Mouse (Mus musculus): Measurements from ENCODE around the gene Tek.
"Not testable (repeated sequence)": the region's sequence is repeated elsewhere in the genome, so short reads cannot be mapped to it uniquely, and the experiment has no call there.

The Tek gene

DNA sequence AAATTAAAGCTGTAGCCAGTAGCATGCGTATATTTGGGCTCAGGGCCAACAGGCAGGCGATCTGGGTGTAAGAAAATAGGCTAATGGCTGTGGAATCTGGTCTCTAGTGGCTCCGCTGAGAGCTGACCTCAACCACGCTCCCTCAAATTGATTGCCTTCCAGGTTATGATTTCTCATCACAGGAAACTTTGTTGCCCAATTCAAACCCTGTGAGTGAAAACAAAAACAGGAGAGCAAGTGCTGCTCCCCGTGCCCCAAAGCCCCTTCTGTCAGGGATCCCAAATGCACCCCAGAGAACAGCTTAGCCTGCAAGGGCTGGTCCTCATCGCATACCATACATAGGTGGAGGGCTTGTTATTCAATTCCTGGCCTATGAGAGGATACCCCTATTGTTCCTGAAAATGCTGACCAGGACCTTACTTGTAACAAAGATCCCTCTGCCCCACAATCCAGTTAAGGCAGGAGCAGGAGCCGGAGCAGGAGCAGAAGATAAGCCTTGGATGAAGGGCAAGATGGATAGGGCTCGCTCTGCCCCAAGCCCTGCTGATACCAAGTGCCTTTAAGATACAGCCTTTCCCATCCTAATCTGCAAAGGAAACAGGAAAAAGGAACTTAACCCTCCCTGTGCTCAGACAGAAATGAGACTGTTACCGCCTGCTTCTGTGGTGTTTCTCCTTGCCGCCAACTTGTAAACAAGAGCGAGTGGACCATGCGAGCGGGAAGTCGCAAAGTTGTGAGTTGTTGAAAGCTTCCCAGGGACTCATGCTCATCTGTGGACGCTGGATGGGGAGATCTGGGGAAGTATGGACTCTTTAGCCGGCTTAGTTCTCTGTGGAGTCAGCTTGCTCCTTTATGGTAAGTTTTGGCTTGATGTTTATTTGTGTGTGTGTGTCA lies at the start of gene Tek:
Gene Tek, plus strand, starts transcription at position 452 of the 894 bp plus-strand sequence.
- DNase-seq (ENCODE audit: low spot score): peak; percentile 22

DNA sequence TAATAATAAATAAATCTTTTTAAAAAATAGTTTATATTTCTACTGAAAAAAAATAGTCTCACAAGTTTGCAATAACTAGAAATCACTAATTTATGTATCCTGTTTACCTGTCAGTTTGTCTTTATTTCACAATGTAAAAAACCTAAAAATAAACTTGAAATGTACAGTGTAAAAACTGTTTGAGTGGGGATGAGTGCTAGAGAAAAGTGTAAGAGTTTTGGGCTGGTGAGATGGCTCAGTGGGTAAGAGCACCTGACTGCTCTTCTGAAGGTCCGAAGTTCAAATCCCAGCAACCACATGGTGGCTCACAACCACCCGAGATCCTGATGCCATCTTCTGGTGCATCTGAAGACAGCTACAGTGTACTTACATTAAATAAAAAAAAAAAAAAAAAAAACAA lies 49.3 kb upstream of the Tek start:
- DNase-seq (ENCODE audit: low spot score): not testable (repeated sequence)

DNA sequence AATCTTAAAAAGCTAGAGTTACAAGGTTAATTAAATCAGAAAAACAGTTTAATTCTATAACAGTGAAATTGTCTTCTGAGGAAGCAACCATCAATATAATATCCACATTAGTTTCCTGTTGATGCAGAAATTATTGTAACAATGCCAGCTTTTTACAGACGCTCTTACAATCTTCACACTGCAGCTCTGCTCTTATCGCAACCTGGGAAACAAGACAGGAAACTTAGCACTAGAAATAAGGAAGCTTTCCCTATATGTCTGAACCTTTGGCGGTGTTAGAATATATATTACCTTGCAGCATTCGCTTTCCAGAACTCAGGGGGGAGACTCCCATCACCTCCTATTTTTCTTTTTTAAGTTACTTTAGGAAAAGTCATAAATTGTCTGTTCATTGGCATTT lies 48.0 kb upstream of the Tek start:
- no peak for DNase-seq (ENCODE audit: low spot score)

DNA sequence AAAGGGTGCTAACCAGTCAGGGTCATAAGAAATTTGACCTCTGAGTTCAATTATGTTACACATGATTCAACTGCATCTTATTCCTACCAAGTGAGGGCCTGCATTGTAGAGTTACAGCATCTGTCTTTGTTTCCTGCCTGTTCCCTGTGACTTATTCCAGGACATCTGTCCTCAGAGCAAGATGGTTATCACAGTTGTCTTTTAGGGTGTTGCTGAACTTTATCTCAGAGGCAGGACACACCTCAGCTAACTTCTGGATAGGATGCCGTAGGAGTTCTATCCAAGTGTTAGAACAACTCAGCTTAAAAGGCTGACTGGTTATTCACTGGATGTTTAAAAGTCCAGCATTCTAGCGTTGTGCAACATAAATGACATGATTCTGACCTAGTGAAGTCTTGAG lies 46.9 kb upstream of the Tek start:
- DNase-seq (ENCODE audit: low spot score): no peak

DNA sequence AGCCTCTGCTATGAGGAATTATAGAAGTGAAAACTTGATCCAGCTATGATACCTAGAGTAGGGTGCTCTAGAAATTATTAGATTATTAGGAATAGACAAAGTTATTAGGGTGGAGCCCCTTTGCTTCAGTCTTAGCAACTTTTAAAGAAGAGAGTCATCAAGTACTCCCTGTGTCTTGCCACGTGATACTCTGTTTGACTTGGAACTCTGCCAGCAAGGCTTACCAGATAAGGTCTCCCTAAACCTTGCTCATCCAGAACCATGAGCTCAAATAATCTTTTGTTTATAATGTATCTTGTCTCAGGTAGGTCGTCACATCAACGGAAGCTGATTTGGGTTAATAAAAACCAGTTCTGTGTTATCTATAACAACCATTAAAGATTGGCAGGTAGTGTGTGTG lies 42.7 kb upstream of the Tek start:
- DNase-seq (ENCODE audit: low spot score): no peak

DNA sequence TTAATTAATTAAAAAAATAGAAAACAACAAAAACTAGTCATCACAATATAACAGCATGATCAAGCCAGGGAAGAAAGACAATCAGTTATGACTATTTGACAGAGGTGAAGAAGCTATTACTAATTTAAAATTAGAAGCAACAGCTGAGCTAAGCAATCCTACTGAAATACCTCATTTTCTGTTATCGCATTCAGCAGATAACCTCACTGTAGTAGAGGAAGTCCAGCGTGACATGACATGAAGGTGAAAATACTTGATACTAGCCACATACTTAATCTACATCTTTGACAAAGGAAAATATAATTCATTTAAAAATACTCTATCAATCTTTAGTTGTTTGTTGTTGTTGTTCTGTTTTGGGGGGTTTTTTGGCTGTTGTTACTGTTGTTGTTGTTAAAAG lies 28.1 kb upstream of the Tek start:
- no peak for DNase-seq (ENCODE audit: low spot score)

DNA sequence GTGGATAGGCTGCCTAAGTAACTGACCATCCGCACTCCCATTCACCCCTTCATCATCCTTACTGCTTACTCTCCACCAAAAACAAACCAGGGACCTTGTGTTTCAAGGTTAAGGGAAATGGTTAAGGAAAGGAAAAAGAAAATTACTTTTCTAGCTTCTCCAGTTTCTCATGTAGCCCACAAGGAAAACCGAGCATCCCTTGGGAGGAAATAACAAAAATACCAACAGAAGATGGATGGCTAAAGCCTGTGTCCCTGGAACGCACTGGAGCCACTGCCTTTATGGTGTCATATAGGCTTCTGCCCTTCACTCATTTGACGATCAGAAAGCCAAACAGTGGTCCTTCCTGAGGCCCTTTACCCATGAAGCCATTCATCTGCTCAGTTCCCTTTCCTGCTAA lies 27.7 kb upstream of the Tek start:
- no peak for DNase-seq (ENCODE audit: low spot score)

DNA sequence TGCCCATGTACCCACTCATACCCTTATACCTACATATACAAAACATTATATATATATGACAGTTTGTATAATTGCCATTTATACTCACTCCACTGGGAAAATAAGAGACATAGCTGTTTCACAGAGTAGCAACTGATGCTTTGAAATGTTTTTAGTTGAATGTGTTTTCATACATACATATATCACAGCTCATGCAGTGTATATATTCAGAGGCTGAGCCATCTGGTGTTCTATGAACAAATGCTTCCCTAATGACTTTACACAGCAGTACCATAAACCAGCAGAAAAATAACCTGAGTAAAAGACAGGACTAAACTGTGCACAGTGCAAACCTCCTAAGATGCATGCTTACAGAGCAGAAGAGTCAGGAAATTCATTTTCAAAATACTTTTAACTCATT lies 25.3 kb upstream of the Tek start:
- no peak for DNase-seq (ENCODE audit: low spot score)

DNA sequence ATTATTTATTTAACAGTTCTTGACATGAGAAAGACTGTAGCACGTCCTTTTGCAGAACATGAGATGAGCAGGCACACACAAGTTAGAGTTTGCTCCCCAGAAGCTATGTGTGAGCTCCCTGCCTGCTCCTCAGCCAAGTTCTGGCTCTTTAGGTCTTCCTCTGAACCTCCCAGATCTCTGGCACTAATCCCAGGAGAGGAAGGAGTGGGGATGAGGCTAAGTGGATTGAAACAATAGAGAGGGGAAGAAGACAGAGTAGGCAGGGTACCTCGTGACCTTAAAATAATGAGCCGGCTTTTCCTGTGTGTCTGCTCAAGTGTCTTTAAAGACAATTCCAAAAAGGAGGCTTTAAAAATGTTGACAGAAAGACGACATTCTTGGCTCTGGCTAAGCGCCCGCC lies 23.9 kb upstream of the Tek start:
- DNase-seq (ENCODE audit: low spot score): no peak

DNA sequence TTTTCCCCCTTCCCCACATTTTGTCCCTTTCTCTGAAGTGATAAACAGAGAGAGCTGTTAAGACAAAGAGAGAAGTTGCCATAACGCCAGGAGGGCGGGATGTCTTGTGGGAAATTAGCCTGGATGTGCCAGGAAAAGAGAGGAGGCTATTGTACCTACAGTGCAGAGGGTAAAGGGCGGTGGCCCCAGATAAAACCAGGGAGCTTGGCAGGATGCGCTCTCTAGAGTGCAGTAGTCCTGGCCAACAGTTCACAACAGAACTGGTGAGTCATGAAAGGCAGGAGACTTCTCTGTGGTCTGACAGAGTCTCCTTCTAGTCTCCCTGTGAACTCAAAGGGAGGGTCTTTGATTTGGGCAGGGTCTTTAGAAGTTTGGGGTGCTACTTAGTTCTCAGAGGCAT lies 13.3 kb upstream of the Tek start:
- DNase-seq (ENCODE audit: low spot score): no peak

DNA sequence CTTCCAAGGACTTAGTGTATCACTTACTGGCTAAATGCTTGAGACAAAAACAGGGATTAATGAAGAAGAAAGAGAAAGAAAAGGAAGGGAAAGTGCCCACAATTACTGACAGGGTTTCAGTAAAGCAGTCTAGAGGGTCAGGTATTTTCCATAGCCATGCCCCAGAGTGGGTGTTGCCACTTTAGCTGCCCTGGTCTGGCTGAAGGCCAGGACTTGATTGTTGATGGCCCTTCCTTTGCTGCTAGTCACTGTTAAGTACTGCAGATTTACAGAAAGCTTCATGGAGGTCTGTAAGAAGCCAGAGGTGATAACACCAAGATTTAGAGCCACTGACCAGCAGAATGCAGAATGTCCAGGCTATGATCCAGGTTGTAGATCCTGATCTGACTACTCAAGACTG lies 6.4 kb upstream of the Tek start:
- DNase-seq (ENCODE audit: low spot score): no peak

DNA sequence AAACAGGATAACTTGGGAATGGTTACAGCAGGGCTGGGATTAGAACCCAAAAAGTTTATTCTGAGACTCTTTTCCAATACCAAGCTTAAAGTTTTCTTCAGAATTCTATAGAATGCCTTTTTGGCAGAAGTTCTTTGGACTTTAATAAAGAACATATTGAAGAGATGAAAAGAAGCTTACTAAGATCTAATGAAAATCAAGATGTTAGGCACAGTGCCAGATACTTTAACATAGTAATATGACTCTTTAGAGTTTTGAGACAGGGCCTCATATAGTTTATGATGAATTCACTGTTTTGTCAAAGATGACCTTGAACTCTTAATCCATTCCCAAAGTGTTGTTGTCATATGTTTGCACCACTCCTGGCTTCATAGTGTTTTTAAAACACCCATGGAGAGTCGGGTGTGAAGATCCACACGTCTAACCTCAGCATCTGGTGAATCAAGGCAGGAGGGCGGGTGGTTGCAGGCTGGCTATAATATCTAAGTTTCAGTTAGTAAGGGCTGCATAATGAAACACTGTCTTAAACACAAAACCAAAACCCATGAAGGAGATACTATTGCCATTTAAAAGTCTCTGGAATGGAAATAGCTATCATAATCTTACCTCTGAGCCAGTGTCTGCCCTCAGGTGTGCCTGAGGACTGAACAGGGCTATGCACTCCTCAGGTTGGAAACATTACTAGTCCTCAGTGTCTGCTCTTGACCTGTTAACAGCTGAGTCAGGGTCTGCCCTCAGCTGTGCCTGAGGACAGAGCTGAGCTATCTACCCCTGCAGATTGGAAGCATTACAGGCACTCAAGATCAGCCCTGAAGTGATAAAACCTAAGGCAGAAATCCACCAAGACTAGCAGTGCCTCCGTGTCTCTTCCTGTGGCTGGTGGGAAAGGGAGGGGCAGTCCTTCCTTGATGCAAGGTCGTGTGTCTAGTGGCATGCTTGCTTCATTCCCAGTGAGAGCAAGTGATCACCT lies 1.5 kb upstream of the Tek start:
- no peak for DNase-seq (ENCODE audit: low spot score)

DNA sequence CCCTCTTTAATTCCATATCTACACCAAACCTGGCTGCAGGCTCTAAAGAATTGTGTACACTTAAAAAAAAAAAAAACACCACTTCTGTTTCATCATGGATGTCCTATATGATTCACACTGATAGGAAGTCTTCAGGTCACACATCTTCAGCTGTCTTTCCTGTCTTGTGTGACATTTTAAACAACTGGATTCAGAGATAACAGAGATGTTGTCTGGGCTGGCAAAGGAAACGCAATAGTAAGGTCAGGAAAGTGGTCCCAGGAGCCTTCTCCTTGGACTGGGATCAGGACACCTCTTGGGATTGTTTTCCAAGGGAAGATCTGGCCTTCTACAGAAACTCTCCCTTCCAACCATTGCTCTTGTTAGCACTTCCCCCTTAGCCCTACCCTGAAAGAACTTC lies 2.7 kb downstream of the Tek start:
- no peak for DNase-seq (ENCODE audit: low spot score)

DNA sequence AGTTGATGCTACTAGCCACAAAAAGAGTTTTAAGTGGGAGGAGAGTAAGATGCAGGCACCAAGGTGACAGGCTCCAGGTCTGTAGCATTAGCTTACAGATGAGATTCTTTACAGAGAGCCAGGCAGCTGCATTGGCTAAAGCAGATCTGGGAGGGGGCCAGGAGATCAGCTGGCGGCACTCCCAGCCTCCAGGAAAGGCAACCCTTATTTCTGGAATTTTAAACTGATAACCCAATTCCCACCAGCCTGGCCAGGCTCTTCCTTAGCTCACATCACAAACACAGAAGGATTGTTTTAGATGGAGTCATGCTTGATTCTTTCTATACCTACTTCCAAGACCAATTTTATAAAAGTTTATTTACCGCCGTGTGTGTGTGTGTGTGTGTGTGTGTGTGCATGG lies 6.7 kb downstream of the Tek start:
- peak; percentile 13 for DNase-seq (ENCODE audit: low spot score)

DNA sequence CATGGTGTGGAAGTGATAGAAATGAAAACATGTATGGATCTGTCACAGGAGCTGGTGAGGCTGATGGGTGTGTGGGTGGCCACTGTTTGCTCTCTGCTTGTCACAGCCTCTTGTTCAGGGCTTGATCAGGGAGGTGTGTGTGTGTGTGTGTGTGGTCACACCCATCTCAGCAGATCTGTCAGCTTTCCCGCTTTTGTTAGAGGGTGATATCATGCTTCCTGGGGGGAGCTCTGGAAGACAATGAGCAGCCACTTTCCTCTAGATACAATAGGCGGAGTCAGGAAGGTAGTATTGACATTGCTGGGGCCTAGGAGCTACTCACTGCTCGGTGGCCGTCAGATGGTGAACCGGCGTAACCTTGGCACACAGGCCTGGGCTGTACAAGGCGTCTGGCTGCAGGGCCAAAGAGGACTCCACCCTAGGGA lies 7.3 kb downstream of the Tek start:
- DNase-seq (ENCODE audit: low spot score): peak; percentile 17

DNA sequence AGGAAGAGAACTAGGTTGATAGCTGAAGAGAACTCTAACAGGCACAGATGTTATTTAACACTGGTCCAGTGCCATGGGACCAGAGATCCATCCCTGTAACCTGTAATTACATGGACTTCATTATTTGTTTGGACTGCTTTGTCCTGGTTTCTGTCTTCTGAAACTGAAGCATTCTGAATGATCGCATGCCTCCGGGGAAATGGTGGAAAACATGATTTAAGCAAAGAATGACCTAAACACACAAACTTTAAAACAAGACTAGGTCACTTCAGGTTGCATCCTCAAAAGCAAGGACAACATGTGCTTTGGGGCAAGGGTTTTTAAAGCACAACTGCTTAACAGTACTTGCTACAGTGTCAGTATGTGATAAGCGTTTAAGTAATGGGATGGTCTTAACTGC lies 8.2 kb downstream of the Tek start:
- no peak for DNase-seq (ENCODE audit: low spot score)

DNA sequence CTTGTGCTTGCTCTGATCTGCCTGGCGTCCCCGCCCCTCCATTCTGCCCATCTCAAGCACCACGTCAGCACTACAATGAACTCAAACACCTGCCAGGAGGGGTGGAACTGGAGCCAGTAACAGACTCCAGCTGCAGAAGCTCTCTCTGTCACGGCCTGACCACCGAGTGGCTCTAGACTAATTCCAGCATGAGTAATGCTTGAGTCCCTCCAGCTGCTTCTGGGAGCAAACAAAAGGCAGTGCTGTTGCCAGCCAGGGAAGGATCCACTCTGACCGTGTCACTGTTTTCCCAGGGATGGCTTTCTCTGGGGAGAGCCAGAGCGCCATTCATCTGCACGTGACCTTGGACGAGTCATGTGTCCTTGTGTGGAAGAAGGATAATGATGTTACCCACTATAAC lies 13.4 kb downstream of the Tek start:
- peak; percentile 62 for DNase-seq (ENCODE audit: low spot score)

DNA sequence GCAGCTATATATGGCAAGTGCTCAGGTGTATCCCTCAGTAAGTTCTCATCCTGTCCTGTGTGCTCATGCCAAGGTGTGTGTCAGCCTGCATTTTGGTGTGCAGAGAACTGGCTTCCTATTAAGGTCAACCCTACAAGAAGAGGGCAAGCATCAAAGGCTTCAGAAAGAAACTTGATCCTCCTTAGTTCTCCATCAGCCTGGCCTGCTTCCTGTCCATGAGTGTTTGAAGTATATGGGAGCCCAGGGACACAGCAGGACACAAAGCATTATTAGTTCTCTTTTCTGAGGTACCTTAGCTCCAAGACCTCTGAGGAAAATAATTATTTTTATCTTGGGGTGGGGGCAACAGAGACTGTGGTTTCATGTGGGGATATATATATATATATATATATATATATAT lies 26.1 kb downstream of the Tek start:
- DNase-seq (ENCODE audit: low spot score): no peak

DNA sequence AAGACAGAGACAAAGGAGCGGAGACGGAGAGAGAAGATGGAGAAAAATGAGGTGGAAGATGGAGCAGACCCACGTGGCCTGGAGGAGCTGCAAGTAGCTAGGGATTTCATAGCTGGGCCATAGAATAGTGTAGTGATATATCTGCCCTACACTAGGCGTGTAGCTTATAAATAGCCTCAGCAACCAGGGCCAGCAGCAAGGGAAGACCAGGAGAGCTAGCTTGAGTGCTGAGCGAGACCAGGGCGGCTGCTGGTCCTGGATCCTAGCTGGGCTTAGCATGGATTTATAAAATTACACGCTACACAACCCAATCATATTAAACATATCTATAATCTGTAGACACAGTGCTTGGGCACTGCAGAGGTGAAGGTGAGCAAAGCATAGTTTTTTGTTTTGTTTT lies 27.1 kb downstream of the Tek start:
- no peak for DNase-seq (ENCODE audit: low spot score)

DNA sequence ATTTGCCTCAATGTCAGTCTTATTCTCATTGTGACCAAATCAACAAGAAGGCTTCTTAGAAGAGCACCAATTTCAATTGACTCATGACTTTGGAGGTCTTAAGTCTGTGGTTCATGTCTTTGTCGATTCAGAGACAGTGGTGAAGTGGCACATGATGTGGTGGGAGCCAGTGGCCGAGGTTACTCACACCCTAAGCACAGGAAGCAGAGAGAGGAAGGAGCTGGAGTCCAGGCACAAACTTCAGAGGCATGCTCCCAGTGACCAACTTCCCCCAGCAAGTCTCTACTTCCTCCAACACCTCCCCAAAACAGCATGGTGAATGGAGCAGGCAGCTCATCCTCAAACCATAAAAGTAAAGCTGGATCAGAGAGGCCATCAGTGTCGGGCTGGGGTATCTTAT lies 29.5 kb downstream of the Tek start:
- no peak for DNase-seq (ENCODE audit: low spot score)

DNA sequence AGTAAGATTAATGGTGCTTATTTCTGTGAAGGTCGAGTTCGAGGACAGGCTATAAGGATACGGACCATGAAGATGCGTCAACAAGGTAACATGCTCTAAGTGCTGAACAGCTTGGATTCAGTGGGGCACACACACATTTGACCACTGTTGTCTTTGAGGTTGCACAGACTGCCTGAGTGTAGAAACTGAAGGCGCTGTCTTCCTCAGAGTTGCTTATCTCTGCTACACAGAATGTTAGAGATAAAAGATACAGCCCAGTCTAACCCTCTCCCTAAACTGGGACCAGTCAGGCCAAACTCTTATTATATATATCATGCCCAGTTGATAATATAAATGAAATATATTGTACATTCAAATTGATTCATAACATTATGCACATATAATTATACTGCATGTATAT lies 42.0 kb downstream of the Tek start:
- no peak for DNase-seq (ENCODE audit: low spot score)

DNA sequence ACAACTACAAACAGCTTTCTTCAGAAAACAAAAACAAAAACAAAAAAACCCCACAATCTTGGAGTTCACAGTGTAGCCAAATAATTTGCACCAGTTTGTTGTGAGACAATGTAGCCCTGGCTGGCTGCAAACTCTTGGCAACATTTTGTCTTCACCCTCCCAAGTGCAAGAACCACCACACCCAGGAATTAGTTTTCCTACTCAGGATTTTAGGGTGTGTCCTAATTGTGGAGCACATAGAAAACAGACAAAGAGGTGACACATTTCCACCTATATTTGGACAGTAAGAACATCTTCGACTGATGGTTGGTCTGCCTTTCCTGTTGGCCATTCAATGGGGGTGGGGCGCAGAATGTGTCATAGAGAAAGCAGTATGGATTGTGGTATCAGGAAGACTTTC lies 46.8 kb downstream of the Tek start:
- no peak for DNase-seq (ENCODE audit: low spot score)

DNA sequence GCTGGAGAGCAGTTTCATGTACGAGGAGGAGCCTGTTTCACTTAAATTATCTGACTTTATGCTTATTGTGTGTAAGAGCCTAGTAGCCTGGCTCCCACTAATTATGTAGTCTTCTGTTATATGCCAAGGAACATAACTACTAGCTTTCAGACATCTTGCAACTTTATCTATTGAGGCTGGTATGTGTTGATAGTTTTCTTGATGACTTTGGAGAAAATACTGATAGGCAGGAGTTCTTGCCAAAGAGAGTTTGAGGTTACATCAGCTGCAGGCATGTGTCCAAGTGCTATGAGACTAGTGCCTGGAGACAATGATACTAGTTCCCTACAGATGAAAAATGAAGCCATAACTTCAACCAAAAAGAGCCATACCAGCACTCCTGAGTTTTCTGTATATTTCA lies 64.1 kb downstream of the Tek start:
- peak; percentile 48 for DNase-seq (ENCODE audit: low spot score)
